Mouse (Mus musculus) heart, postnatal 36 days (tissue): ENCODE measurements around the gene Rad9b. TPM values are rescaled to one million over a fixed set of nuclear protein-coding genes. Genes with fewer than 3 reads are reported as not detected.

Experiments used
- DNase-seq, 2 experiments: peaks; one replicate each; pipeline ENCODE4 v3.0.0; 2021 to 2022
- intact Hi-C: fragments of 180-260 bp; cut with DNase I; formaldehyde crosslinking; loops from one replicate; pipeline ENCODE4 v1.15.1; 2025
- total RNA-seq, 2 experiments: library from RNA; stranded (reverse); gene quantifications; 2 replicates each; pipeline ENCODE4 v1.2.3; 2021

The Rad9b gene
- total RNA-seq, 2 experiments from 2014 or later, result 0.57 to 0.94 TPM

- DNase-seq, result no peak
- intact Hi-C loops, result no loop called here
These were observed 65.8 kb downstream of the Rad9b start for GRCm38 (mm10) chr5:122288147-122288811.

GRCm38 (mm10) chr5:122287026-122287425 is 67.0 kb downstream of the Rad9b start:
- DNase-seq, result no peak
- intact Hi-C loops, result loop anchor here (2.0 kb wide), 1 partner anchor 16 kb away; no protein-coding TSS in a partner anchor

GRCm38 (mm10) chr5:122286191-122286590 is 67.8 kb downstream of the Rad9b start:
- intact Hi-C loops, result loop anchor here (2.0 kb wide), 1 partner anchor 17 kb away; no protein-coding TSS in a partner anchor
- no peak for DNase-seq

GRCm38 (mm10) chr5:122285767-122286150 is 68.3 kb downstream of the Rad9b start:
- intact Hi-C loops, result loop anchor here (2.0 kb wide), 1 partner anchor 17 kb away; no protein-coding TSS in a partner anchor
- no peak for DNase-seq

GRCm38 (mm10) chr5:122285029-122285766 is 68.8 kb downstream of the Rad9b start:
- intact Hi-C loops, result no loop called here
- peak; percentile 52 to 62 for DNase-seq

DNA sequence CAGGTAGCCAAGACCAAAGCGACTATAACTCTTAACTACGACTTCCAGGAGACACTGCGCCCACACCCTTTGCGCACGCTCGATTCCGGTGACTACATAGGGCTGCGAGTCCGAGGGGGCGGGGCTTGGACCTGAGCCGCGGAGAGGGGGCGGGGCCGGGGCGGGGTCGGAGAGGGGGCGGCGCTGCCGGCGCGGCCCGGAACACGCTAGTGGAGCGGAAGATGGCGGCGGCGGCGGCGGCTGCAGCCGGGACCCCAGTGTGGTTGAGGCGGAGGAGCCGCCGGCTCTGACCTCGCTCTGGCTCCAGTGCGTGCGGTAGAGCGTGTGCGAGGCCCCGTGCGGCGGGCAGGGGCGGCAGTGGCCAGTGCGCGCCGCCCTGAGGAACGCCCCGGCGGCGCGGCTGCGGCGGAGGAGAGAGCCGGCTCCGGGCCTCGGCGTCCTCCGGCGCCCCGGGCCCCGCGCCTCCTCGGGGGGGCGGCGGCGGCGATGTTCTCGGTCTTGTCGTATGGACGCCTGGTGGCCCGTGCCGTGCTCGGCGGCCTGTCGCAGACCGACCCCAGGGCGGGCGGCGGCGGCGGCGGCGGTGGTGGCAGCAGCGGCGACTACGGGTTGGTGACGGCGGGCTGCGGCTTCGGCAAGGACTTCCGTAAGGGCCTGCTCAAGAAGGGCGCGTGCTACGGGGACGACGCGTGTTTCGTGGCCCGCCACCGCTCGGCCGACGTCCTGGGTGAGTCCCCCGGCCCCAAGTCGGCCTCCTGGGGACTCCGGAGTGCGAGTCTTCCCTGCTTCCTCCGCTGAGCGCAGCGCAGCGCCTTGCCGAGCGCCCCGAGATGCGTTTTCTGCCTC is 69.6 kb downstream of the Rad9b start, which contains the start of gene Pptc7:
Gene Pptc7 (plus strand): TSS at position 183 of the 846 bp plus-strand sequence.
- intact Hi-C loops, result no loop called here
- peak; percentile 88 to 90 for DNase-seq

- DNase-seq, result no peak
- intact Hi-C loops, result loop anchor here (2.0 kb wide), 1 partner anchor 15 kb away; no protein-coding TSS in a partner anchor
These were observed 70.2 kb downstream of the Rad9b start for GRCm38 (mm10) chr5:122283828-122284182.

DNA sequence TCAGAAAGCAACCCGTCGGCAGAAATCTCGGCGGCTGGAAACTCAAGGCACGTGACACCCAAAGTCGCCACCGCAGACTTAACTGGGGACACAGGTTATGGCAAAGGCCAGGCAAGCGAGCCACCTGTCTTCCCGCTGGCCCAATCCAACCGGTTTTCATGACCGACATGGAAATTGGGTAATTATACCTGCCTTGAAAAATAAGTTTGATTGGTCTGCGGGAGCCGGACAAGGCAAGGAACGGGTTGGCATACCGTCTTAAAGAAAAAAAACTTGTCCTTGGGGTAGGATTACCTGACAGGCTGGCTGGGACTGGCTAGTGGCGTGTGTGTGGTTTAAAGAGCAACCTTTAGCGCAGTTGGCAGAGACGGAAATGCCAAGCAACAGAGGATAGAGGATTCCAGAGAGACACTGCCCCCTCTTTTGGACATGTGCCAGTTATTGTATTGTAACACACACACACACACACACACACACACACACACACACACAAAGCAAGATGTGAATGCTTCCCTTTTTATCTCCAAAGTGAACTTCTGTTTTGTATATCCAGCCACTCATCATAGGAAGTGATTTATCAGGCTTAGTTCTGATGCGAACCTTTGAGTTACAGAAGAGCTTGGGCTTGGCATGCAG is 73.1 kb downstream of the Rad9b start:
- intact Hi-C loops, result no loop called here
- DNase-seq, result peak; percentile 34 to 53

DNA sequence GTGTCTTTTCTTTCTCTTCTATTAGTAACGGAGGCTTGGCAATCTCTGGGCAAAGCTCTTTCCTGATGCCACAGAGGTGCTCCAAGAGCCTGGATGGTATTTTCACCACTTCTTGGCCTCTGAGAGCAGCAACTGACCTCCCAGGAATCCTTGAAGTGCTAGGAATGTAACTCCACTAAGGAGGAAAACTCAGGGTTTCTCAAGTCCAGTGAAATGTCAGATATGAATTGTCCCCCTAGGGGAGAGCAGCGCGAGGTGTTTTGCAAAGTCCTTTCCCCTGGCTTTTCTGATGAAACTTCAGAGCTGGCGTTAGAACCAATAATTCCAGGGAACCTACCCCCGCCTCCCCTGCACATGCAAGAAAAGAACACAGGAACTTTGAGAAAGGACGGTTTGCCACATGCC is 73.6 kb downstream of the Rad9b start:
- intact Hi-C loops, result no loop called here
- no peak for DNase-seq

- intact Hi-C loops, result no loop called here
- DNase-seq, result no peak
These were observed 74.1 kb downstream of the Rad9b start for GRCm38 (mm10) chr5:122279799-122280421.

DNA sequence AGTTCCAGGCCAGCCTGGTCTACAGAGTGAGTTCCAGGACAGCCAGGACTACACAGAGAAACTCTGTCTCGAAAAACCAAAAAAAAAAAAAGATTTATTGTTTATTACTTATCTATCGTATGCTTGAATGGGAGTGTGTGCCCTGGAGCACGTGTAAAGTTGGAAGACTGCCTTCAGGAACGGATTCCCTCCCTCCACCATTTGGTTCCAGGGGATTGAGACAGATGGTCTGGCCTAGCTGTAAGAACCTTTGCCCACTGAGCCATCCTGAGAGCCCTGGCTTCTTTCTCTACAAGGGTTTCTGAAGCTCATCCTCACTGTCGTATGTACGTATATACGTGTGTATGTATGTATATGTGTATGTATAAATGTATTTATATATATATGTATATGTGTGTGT is 75.1 kb downstream of the Rad9b start:
- DNase-seq, result no peak
- intact Hi-C loops, result no loop called here

DNA sequence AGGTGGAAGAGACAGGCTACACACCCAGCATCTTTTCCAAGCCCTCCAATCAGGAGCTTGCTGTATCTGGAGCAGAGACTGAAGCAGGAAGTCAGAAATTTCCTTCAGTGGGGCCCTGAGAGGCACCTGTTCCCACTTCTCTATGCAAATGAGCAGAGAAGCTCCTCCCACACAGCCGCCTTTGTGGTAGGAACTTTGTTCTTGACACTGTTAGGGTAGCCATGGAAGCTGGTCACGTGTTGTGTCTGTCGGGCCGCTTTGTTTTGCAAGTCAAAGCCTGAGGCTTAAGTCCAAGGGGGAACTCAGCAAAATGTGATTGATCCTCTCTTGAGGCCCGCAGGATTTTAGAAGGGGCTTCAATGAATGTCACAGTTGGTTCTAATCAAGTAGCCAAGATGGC is 79.2 kb downstream of the Rad9b start:
- no peak for DNase-seq
- intact Hi-C loops, result no loop called here

Other genes with a start within 250 kb of the Rad9b start
- not detected for gene Ccdc63, start 213.4 kb downstream of the Rad9b start, total RNA-seq
- 100 to 1,000 TPM; 118 to 125 TPM for gene Ppp1cc, start 196.0 kb downstream of the Rad9b start, total RNA-seq
- 1 to 10 TPM; 1.4 to 1.7 TPM for gene Hvcn1, start 147.4 kb downstream of the Rad9b start, total RNA-seq
- 1 to 10 TPM; 4.3 to 4.6 TPM for gene Tctn1, start 89.8 kb downstream of the Rad9b start, total RNA-seq
- 10 to 100 TPM; 89.5 to 98.4 TPM for gene Pptc7, start 69.9 kb downstream of the Rad9b start, total RNA-seq
- 10 to 100 TPM; 94.4 to 97.5 TPM for gene Vps29, start 136 bp upstream of the Rad9b start, total RNA-seq
- 10 to 100 TPM; 26.6 to 30.6 TPM for gene Gpn3, start 17.6 kb upstream of the Rad9b start, total RNA-seq
- gene Fam216a, start 18.1 kb upstream of the Rad9b start, total RNA-seq, result 10 to 100 TPM; 11.7 to 14.7 TPM
- 100 to 1,000 TPM in 1 of 2 experiments, 10 to 100 TPM in 1; 99.6 to 103 TPM for gene Arpc3, start 37.6 kb upstream of the Rad9b start, total RNA-seq
- gene Anapc7, start 67.5 kb upstream of the Rad9b start, total RNA-seq, result 10 to 100 TPM; 31.7 to 35.1 TPM
- gene Atp2a2, start 148.0 kb upstream of the Rad9b start, total RNA-seq, result over 10,000 TPM; 11,843 to 11,873 TPM